27 mouse cellular contexts compared by ENCODE assay signal in genomic region chr1:172478020-172478419, GRCm38 (mm10). TPM values are rescaled to one million over a fixed set of nuclear protein-coding genes. Genes with fewer than 3 reads are reported as not detected.
DNase-seq lines count a peak whose midpoint lies in the region; ATAC-seq lines count a peak whose summit lies in the region.
"Had no signal": no experiment of that assay in that cellular context is flagged by ENCODE, and none has a peak within 500 bp of the region (broad histone marks: within the 10 kb centered on the region; RNA-seq: fewer than 3 reads in every experiment).

No protein-coding gene starts in this region.

- no peaks in the 10 kb centered on the region for H3K9me3 ChIP-seq in forebrain, embryonic 14.5 days (replicated peaks; ENCODE audit: control insufficient read depth, low read length)
- H3K9me3 ChIP-seq: embryonic facial prominence, embryonic 10.5 days; embryonic facial prominence, embryonic 12.5 days; forebrain, embryonic 13.5 days; G1E had no signal

- H3K27me3 ChIP-seq in forebrain, embryonic 14.5 days (replicated peaks; ENCODE audit: control insufficient read depth, insufficient read depth, low read length): no peaks in the 10 kb centered on the region
- H3K27me3 ChIP-seq: CH12.LX; embryonic facial prominence, embryonic 12.5 days; Patski had no signal

- peak; percentile 93 for DNase-seq in heart, adult 11 months
- no peak for DNase-seq in heart, postnatal 36 days
- DNase-seq in gastrocnemius, postnatal 36 days: no peak
- no peak for DNase-seq in forebrain, embryonic 14.5 days (ENCODE audit: low spot score)
- DNase-seq: adrenal gland, adult 8-10 months; adrenal gland, postnatal 14 days; adrenal gland, postnatal 36 days; B cell, adult 2 months; cerebellum, adult 11 months; cerebellum, adult 18-20 months; cerebellum, adult 8-10 months; cerebellum, adult 9-11 months; cerebellum, postnatal 14 days; cerebellum, postnatal 36 days had no signal

- H3K4me3 ChIP-seq in forebrain, embryonic 14.5 days (ENCODE audit: low read depth, low read length): no peak overlapping the region
- H3K4me3 ChIP-seq: embryonic facial prominence, embryonic 10.5 days; embryonic facial prominence, embryonic 12.5 days; forebrain, embryonic 13.5 days had no signal

- H3K4me1 ChIP-seq in forebrain, embryonic 14.5 days (ENCODE audit: control insufficient read depth, insufficient read depth, low read length): peaks cover 1% of the 10 kb centered on the region; the same call in 1 of the 2 replicates

- no peak overlapping the region for H3K9ac ChIP-seq in forebrain, embryonic 14.5 days (ENCODE audit: low read length)
- H3K9ac ChIP-seq: embryonic facial prominence, embryonic 12.5 days; forebrain, embryonic 13.5 days had no signal

- ATAC-seq in common myeloid progenitor, adult 5-6 weeks (replicated peaks; ENCODE audit: low read depth, poor library complexity, severe bottlenecking): 0 out of 2 replicates have a peak, but pooled peaks have one; percentile 22
- peak; percentile 27 to 47; a peak in 3 of 4 replicates for ATAC-seq in hematopoietic stem cell, adult 5-6 weeks (replicated peaks in 1 of 2; ENCODE audit: insufficient read depth in 1 of 2, low FRiP score in 2 of 2, low TSS enrichment in 1 of 2, low read depth in 1 of 2, poor library complexity in 2 of 2, severe bottlenecking in 2 of 2)
- ATAC-seq in megakaryocyte, adult 5-6 weeks (ENCODE audit: poor library complexity, severe bottlenecking): peak; percentile 44
- no peak for ATAC-seq in megakaryocyte-erythroid progenitor cell, adult 5-6 weeks (replicated peaks; ENCODE audit: low FRiP score, low TSS enrichment, poor library complexity, severe bottlenecking)
- ATAC-seq in forebrain, embryonic 14.5 days: no peak
- ATAC-seq: activated CD4-positive, CD25-positive, alpha-beta regulatory T cell, adult 4 months; CD4-positive, CD25-positive, alpha-beta regulatory T cell, adult 4 months; forebrain, embryonic 13.5 days; forebrain, embryonic 16.5 days; Patski had no signal

- WGBS in forebrain, embryonic 14.5 days: 85% methylated on average over 5 of the region's 5 CpGs

- H3K4me2 ChIP-seq in forebrain, embryonic 14.5 days (ENCODE audit: low read length): no peak overlapping the region
- H3K4me2 ChIP-seq: embryonic facial prominence, embryonic 12.5 days; forebrain, embryonic 13.5 days had no signal

- no peak overlapping the region for H3K27ac ChIP-seq in forebrain, embryonic 14.5 days (ENCODE audit: low read depth, low read length)
- H3K27ac ChIP-seq: embryonic facial prominence, embryonic 10.5 days; embryonic facial prominence, embryonic 12.5 days; forebrain, embryonic 13.5 days had no signal

- intact Hi-C loops in heart, postnatal 36 days (cut with DNase I): no loop called here
- intact Hi-C loops in gastrocnemius, postnatal 36 days (cut with DNase I): no loop called here

- H3K36me3 ChIP-seq in forebrain, embryonic 14.5 days (ENCODE audit: control insufficient read depth, insufficient read depth, low read length): no peaks in the 10 kb centered on the region
- H3K36me3 ChIP-seq: embryonic facial prominence, embryonic 10.5 days; embryonic facial prominence, embryonic 12.5 days; G1E had no signal

RNA-seq across cellular contexts. Expression of gene Slamf9, which starts 2.9 kb away (rescaled TPM):
- 1 to 10 TPM; 1.1 to 1.5 TPM for total RNA-seq in heart, postnatal 36 days (2021)
- total RNA-seq in common myeloid progenitor, adult 5-6 weeks (2017): not detected in 2 replicates
- total RNA-seq in hematopoietic stem cell, adult 5-6 weeks (2017): not detected in 2 replicates
- 2.3 and 3.1 TPM in 2 replicates for total RNA-seq in megakaryocyte, adult 5-6 weeks (2015)
- 0.11 and 1.5 TPM in 2 replicates for total RNA-seq in megakaryocyte, adult 5-6 weeks (2017)
- not detected in 2 replicates for total RNA-seq in megakaryocyte-erythroid progenitor cell, adult 5-6 weeks (2014; fragmentation: Nextera tagmentation)
- not detected in 2 replicates for total RNA-seq in megakaryocyte-erythroid progenitor cell, adult 5-6 weeks (2017)
- total RNA-seq in gastrocnemius, postnatal 36 days (2021): under 1 TPM; 0.20 to 0.33 TPM
- polyA plus RNA-seq in forebrain, embryonic 14.5 days (2014; fragmentation: Nextera tagmentation; extraction: Ambion mirVana): 0.16 and 0.34 TPM in 2 replicates
- total RNA-seq: G1E had no signal
- polyA plus RNA-seq: CD4-positive, CD25-positive, alpha-beta regulatory T cell, adult 4 months; embryonic facial prominence, embryonic 10.5 days; forebrain, embryonic 16.5 days; G1E had no signal

RNA-seq across cellular contexts. Expression of gene Igsf9, which starts 3.6 kb away (rescaled TPM):
- under 1 TPM; 0.75 to 0.76 TPM for total RNA-seq in heart, postnatal 36 days (2021)
- total RNA-seq in common myeloid progenitor, adult 5-6 weeks (2017): 0.14 and 2.2 TPM in 2 replicates
- 1.1 and 1.9 TPM in 2 replicates for total RNA-seq in hematopoietic stem cell, adult 5-6 weeks (2017)
- 0.20 and 1.9 TPM in 2 replicates for total RNA-seq in megakaryocyte, adult 5-6 weeks (2015)
- 0.16 TPM in 1 of 2 replicates, not detected in the other for total RNA-seq in megakaryocyte, adult 5-6 weeks (2017)
- not detected in 2 replicates for total RNA-seq in megakaryocyte-erythroid progenitor cell, adult 5-6 weeks (2014; fragmentation: Nextera tagmentation)
- total RNA-seq in megakaryocyte-erythroid progenitor cell, adult 5-6 weeks (2017): 0.09 TPM in 1 of 2 replicates, not detected in the other
- total RNA-seq in gastrocnemius, postnatal 36 days (2021): under 1 TPM; 0.36 to 0.59 TPM
- polyA plus RNA-seq in forebrain, embryonic 14.5 days (2014; fragmentation: Nextera tagmentation; extraction: Ambion mirVana): 23.5 and 37.8 TPM in 2 replicates
- polyA plus RNA-seq: activated CD4-positive, CD25-positive, alpha-beta regulatory T cell, adult 4 months; G1E had no signal

RNA-seq across cellular contexts. Expression of gene Tagln2, which starts 21.8 kb away (rescaled TPM):
- 10 to 100 TPM; 71.9 to 78.4 TPM for total RNA-seq in heart, postnatal 36 days (2021)
- 212 and 241 TPM in 2 replicates for total RNA-seq in common myeloid progenitor, adult 5-6 weeks (2017)
- 251 and 258 TPM in 2 replicates for total RNA-seq in hematopoietic stem cell, adult 5-6 weeks (2017)
- total RNA-seq in megakaryocyte, adult 5-6 weeks (2015): 667 and 741 TPM in 2 replicates
- 334 and 340 TPM in 2 replicates for total RNA-seq in megakaryocyte, adult 5-6 weeks (2017)
- total RNA-seq in megakaryocyte-erythroid progenitor cell, adult 5-6 weeks (2014; fragmentation: Nextera tagmentation): 244 and 269 TPM in 2 replicates
- total RNA-seq in megakaryocyte-erythroid progenitor cell, adult 5-6 weeks (2017): 147 and 171 TPM in 2 replicates
- total RNA-seq in gastrocnemius, postnatal 36 days (2021): 10 to 100 TPM; 20.4 to 23.5 TPM
- 40.4 and 53.3 TPM in 2 replicates for polyA plus RNA-seq in forebrain, embryonic 14.5 days (2014; fragmentation: Nextera tagmentation; extraction: Ambion mirVana)

RNA-seq across cellular contexts. Expression of gene Cfap45, which starts 42.6 kb away (rescaled TPM):
- total RNA-seq in heart, postnatal 36 days (2021): under 1 TPM; 0.14 to 0.92 TPM
- total RNA-seq in common myeloid progenitor, adult 5-6 weeks (2017): 0.32 and 2.0 TPM in 2 replicates
- total RNA-seq in hematopoietic stem cell, adult 5-6 weeks (2017): 1.2 and 2.9 TPM in 2 replicates
- total RNA-seq in megakaryocyte, adult 5-6 weeks (2015): not detected in 2 replicates
- 0.11 TPM in 1 of 2 replicates, not detected in the other for total RNA-seq in megakaryocyte, adult 5-6 weeks (2017)
- not detected in 2 replicates for total RNA-seq in megakaryocyte-erythroid progenitor cell, adult 5-6 weeks (2014; fragmentation: Nextera tagmentation)
- total RNA-seq in megakaryocyte-erythroid progenitor cell, adult 5-6 weeks (2017): 0.75 TPM in 1 of 2 replicates, not detected in the other
- under 1 TPM in 1 of 2 experiments, not detected in 1; 0.33 TPM for total RNA-seq in gastrocnemius, postnatal 36 days (2021)
- 2.4 and 3.3 TPM in 2 replicates for polyA plus RNA-seq in forebrain, embryonic 14.5 days (2014; fragmentation: Nextera tagmentation; extraction: Ambion mirVana)
- total RNA-seq: CH12.LX had no signal
- polyA plus RNA-seq: G1E had no signal

Comparison
In these comparisons a context has a peak if more than half of its experiments do, and no peak if none do; other contexts are left out.
1. ATAC-seq: peak in common myeloid progenitor, adult 5-6 weeks (single experiment), hematopoietic stem cell, adult 5-6 weeks (2 of 2) and megakaryocyte, adult 5-6 weeks (single experiment); none in megakaryocyte-erythroid progenitor cell, adult 5-6 weeks (single experiment) and forebrain, embryonic 14.5 days (single experiment).